Mouse (Mus musculus): ENCODE measurements around the gene Golga2.
"Not testable (repeated sequence)": the region's sequence is repeated elsewhere in the genome, so short reads cannot be mapped to it uniquely, and the experiment has no call there.

The Golga2 gene

DNA sequence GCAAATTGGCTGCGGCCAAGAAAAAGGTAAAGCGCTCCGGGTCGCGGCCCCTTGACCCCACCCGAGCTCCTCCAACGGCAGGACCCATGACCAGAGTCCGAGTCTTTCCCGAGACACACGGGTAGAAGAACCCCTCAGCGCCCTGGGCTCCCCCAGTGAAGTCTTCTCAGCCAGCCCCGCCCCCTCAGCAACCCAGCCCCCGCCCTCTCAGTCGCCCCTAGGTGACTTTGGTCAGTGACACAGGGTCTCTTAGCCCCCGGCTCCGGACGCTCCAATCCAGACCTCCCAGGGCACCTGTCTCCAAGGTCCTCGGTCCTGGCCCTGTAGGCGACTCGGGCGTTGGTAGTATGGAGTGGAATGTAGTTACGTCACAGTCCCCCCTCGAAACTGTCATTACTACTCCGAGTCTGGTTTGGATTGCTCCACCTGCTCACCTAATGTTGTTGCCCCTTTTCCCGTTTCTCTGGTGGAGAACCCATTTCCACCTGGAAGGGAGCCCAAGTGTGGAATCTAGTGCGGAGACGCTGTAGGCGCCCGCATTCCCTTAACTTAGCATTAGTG, 1.3 kb downstream of the Golga2 start:
- DNase-seq (ENCODE audit: low read depth, low spot score): no peak

DNA sequence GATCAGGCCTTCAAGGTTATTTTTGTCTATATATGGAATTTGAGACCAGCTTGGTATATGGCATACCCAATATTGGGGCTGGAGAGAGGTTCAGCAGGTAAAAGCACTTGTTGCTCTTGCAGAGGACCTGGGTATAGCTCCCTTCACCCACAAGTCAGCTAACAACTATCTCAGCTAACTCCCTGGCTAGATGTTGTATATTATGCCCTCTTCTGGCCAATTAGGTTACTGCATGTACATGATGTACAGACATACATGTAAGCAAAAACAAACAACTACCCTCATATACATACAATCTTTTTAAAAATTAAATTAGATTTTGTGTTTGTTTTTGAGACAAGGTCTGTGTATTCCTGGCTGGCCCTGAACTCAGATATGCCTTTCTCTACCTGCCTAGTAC, 2.4 kb downstream of the Golga2 start:
- peak; percentile 79 for DNase-seq (ENCODE audit: low read depth, low spot score)

DNA sequence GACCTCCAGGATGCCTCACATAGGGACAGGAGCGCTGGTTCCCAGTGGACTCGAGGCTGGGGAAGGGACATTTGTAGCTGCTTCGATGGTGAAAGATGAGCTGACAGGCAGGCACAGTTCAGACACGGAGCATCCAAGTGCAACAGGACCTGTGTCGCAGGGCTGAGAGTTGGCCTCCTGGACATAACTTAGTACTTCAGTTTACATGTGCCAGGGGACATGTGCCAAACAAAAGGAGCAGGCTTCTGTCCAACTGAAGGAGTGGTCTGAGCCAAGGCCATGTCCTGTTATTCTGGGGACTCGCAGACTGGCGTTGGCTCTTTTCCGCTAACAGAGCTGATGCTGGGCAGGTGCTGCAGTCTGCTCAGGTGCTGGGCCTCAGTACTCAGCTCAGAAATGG, 7.2 kb downstream of the Golga2 start:
- no peak for DNase-seq (ENCODE audit: low read depth, low spot score)

DNA sequence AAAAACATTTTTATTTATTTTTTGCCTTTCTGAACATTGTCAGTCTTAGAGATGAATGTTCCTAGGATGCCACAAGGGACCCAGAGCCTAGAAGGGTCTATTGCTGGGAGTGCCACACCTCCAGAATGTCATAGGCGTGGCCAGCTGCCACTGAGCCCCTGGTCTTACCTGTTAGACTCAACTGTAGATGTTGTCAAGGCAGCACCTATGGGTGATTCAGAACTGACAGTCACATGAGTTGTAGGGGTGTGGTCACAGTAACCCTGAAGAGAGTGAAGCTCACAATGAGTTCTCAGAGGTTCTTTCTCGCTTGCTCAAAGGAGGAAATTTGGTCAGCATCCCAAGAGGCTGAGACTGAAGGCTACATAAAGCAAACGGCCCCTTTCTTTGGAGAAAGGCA, 8.1 kb downstream of the Golga2 start:
- no peak for DNase-seq (ENCODE audit: low read depth, low spot score)

DNA sequence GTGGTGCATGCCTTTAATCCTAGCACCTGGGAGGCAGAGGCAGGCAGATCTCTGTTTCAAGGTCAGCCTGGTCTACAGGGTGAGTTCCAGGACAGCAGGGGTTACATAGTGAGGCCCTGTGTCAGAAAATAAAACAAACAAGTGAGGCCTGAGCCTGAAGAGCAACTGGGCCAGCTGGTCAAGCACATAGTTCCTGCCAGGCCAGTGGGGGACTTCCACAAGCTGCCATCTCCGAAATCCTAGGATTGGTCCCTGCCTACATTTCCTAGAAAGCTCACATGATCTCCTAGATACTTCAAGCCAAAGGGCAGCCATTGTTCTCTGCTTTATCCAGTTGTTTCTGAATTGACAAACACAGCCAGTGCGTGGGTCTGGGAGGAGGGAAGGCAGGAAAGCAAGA, 8.7 kb downstream of the Golga2 start:
- DNase-seq (ENCODE audit: low read depth, low spot score): not testable (repeated sequence)

DNA sequence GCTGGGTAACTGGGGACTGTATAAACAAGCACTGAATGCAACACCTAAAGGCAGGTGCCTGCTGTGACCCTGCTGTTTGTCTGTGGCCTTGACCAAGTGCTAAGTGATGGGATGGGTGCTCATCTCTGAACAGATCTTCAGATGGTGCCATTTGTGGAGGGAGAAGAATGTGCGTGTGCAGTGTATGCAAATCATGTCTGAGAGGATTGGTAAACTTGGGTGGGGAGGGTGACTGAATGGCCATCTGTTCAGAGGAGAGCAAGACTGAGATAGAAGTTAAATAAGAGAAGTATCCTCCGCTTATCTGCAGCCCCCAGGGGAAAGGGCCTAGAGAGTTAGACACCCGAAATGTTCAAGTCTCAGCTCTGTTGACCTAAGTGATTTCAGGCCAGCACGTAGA, 12.3 kb downstream of the Golga2 start:
- no peak for DNase-seq (ENCODE audit: low read depth, low spot score)

DNA sequence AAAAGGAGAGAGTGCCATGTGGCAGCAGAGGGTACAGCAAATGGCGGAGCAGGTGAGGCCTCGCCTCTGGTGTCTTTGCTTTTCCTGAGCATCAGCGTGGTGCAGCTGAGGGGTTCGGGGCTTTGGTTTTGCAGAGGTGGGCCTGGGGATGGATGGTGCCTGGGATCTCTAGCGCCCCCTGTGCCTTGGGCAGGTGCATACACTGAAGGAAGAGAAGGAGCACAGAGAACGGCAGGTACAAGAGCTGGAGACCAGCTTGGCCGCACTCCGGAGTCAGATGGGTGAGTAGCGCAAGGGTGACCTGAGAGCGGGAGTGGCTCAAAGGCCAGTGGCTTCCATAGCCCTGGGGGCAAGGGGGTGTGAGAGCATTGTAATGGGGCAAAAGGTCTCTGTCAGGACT, 15.8 kb downstream of the Golga2 start:
- DNase-seq (ENCODE audit: low read depth, low spot score): no peak

DNA sequence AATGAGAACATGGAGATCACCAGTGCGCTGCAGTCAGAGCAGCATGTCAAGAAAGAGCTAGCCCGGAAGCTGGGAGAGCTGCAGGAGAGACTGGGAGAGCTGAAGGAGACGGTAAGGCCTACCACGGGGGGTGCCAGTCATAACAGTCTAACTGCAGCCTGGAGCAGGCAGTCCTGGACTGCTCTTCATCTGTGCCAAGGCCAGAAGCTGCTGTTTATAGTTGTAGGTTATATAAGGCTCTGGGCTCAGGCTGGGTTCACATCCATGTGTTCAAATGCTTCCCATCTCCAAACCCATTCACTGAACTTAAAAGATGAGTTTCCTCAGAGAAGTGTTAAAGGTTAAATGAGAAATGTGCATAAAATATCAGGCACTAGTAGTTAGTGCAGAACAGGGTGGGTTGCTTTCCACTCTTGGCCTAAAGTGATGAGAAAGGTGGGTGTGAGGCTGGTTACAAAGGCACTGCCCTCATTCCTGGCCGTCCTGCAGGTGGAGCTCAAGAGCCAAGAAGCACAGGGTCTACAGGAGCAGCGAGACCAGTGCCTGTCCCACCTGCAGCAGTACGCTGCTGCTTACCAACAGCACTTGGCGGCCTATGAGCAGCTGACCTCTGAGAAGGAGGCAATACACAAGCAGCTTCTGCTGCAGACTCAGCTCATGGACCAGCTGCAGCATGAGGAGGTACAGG, 17.1 kb downstream of the Golga2 start:
- peak; percentile 43 for DNase-seq (ENCODE audit: low read depth, low spot score)

DNA sequence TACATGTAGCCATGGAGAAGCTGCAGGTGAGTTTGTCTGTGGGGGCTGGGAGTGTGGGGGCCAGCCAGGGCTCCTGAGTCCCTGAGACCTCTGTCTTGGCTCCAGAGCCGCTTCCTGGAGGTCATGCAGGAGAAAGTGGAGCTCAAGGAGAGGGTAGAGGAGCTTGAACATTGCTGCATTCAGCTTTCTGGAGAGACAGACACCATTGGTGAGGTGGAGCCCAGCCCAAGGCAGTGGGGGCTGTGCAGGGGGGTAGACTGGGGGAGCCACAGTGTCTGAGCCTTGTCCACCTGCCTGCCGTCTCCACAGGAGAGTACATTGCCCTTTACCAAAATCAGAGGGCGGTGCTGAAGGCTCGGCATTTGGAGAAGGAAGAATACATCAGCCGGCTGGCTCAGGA, 18.5 kb downstream of the Golga2 start:
- DNase-seq (ENCODE audit: low read depth, low spot score): no peak

DNA sequence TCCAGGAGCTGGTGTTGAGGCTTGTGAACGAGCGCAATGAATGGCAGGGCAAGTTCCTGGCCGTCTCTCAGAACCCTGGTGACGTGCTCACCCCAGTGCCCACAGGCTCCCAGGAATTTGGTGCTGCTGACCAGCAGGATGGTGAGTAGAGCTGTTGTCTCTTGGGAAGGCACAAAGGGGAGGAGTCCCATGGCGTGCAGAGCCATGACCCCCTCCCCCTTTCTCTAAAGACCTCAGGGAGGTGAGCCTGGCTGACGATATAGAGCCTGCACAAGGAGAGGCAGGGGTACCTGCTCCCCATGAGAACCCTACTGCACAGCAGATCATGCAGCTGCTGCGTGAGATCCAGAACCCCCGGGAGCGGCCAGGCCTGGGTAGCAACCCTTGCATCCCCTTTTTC, 19.0 kb downstream of the Golga2 start:
- DNase-seq (ENCODE audit: low read depth, low spot score): no peak

DNA sequence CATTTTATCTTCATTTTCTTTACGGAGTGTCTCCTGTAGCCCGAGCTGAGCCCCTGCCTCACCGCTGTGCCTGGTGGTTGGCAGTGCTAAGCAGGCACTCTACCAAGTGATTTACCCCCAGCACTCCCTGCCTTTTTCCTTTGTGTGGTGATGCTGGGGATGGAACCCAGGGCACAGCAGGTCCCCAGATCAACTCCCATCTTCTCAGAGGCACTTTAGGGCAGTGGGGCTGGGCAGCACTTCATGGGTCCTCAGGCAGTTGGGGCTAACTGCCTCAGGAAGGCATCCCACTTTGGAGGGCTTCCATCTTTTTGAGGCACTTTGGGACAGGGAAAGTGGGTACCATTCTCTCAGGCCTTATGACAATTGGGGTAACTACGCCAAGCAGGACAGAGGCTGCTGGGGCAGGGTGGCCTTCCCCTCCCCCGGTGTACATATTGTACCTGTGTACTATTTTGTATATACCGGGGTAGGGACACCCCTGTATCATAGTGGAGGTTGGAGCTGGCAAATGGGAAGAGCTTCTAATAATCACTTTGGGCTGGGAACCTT, 20.1 kb downstream of the Golga2 start:
- no peak for DNase-seq (ENCODE audit: low read depth, low spot score)

DNA sequence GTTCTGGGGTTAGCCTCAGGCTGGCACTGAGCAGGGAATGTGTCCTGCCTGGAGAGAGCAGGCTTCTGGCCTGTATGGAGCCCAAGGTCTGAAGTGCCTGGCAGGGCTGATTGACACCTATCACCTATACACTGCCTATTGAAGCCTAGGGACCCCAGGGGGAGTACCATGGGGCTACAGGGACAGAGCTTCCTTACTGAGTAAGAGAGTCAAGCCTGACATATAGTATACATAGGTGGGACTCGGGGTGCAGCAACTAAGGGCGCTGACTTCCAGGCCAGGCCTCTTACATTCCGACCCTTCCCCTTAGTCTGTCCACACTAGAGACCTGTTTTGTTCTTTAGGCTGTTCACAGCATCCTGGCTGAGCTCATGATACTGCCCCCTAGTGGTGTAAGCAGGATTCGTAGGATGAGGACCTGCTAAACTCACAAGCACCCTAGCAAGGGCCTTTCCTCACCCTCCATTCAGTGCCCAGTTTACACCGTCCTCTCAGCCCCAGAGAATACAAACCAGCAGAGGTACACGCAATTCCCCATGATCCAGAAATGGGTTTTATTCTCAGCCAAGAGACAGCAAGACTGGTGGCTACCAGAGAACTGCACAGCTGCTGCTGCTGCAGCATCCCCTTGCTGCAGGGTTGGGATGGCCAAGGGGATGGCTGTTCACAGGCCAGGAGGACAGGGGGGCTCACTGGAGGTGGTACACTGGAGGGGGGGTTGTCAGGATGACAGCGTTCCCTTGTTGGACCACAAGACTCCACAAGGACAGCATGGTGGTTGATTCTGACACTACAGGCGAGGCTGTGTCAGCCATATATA, 21.0 kb downstream of the Golga2 start:
- peak; percentile 65 for DNase-seq (ENCODE audit: low read depth, low spot score)

DNA sequence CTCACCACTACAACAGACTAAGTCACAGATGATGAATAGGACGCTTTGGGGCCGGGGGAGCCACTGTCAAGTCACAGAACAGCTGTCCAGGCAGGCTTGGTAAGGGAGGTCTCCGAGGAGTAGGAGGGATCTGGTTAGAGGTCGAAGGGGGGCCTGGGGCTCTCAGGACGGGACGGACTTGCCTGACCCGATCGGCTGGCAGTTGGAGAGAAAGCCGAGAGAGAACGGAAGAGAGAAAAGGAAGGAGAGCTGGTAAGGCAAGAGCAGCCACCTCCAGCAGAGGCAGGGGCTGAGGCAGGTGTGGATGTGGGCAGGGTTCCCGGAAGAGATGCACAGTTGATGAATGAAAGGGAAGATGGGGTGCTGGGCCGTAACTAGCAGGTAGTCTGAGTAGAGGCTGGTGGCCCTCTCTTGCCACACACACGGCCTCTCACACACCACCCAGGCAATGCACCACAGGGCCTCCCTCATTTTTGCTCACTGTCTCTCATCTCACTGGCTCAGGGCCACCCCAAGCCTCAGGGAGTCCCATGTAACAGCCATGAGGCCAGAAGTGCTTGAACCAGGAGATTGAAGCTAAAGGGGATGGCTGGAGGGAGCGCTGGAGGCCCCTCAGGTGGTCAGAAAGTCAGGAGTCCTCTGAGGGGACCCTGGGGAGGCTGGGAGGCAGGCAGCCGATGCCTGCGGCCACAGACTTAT, 21.8 kb downstream of the Golga2 start:
- no peak for DNase-seq (ENCODE audit: low read depth, low spot score)

DNA sequence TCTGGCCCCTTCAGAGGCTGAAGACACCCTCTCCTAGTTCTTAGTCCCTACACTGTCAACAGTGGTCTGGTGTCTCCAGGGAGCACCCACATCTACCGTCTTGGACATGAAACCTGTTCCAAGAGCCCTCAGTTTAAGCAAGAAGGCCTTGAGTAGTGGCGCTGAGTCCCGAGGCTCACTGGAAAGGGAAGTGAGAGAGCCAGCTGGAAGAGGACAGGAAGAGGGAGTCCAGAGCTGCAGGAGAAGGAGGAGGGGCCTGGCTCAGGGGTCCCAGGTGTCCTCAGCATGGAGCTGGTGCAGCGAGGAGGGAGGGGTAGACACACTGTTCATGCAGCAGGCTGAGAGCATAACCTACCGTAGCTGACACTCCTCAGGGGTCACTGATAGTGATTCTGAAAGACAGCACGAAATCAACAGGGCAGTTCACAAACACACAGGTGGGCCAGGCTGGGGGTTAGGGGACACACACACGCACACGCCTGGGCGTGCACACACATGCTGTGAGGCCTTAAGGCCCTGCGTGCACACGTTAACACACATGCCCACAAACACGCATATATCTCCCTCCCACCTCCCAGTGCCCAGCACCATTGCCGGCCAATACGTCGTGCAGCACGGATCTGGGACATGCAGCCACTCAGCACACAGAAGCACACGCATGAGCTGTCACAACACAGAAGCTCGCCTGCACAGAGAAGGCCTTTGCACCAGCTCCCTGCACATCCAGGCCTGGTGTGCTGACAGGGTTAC, 23.1 kb downstream of the Golga2 start:
- no peak for DNase-seq (ENCODE audit: low read depth, low spot score)

DNA sequence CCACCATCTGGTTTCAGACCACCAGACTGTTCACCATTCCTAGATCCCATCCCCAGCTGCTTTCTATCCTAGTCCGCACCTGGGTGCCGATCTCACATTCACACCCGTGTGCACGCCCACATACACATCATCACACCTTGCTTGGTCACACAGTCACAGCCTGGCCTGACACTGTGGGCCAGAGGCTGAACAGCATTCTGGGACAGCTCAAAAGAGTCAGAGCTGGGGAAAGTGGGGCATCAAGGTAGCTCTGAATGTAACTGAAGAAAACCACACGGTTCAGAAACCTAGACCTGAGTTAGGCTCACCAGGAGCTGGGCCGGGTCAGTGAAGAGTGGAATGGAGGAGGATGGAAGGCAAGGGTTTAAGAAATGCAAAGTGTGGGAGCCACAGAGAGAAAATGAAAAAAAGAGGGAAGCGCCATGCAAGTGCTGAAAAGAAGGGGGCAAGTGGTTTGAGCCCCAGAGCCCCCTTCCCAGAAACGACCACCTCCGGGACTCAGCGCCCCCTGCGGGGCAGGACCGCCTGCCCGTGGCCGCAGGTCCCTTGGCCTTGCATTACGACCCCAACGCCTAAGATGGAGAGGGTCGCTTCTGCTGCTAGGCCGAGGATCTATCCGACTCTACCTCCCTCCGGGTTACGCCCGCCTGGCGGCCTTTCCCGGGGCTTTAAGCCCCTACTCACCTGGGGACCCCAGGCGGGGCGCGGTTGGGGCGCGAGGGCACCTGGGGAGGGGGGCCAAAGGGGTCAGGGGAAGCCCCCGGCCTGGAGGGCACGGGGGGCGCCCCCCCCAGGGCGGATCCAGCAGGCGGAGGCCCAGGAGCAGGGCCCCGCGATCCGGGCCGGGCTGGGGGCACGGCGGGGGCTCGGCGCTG, 24.5 kb downstream of the Golga2 start:
- no peak for DNase-seq (ENCODE audit: low read depth, low spot score)

DNA sequence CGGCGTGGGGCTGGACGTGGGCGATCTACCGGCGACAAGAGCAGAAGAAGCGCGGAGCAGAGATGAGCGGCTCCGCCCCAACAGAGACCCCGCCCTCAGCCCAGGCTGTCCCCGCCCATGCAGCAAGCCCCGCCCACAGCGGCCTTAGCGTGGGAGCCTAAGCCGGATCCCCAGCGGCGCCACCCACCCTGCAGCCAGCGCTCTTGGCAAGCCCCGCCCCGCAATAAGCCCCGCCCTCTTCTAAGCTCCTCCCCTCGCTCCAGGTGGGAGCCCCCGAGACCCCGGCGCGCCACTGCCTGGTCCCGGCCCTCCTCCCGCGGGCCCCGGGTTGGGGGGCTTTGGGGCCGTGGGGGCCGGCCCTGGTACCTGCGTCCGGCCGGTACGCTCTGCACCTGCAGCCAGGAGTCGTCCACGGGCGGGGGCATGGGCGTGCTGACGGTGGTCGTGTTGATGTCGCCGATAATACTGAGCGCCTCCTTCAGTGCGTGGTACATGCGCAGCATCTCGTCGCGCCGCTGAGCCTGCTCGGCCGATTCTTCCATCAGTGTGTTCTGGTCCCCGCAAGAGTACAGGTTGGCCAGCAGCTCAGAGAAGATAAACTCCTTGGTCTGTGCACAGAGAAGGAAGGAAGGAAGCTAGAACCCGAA, 25.3 kb downstream of the Golga2 start:
- peak; percentile 85 for DNase-seq (ENCODE audit: low read depth, low spot score)

DNA sequence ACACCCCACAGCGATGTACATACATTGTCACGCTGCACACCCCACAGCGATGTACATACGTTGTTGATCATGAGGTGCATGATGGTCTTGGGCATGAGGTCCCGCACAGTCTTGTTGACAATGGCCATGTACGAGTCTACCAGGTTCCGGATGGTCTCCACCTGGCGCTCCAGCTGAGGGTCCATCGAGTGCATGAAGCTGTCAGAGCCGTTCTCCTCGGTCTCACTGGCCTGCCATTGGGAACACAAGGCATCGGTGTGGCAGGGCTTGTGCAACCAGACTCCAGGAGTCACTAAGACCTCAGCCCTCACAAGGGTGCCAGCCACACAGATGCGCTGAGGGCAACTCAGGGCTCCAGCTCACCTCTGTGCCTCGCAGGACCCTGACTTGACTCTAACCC, 27.6 kb downstream of the Golga2 start:
- DNase-seq (ENCODE audit: low read depth, low spot score): no peak

DNA sequence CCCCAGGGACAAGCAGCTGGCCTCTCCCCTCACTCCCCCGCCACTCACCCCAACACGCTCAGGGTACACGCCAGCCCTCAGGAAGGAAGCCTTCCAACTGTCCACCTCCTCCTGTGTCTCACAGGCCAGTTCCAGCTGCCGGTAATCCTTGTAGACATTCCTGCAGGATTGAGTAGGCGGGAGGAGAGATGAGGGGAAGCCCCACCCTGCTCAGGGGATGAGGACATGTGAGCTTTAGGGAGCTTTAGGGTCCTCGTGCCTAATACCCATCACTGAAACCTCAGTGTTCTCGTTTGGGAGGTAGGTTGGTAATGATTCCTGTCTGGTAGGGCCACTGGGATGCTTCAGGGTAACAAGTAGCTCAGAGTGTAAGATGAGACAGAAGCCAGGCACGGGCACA, 28.6 kb downstream of the Golga2 start:
- DNase-seq (ENCODE audit: low read depth, low spot score): no peak

DNA sequence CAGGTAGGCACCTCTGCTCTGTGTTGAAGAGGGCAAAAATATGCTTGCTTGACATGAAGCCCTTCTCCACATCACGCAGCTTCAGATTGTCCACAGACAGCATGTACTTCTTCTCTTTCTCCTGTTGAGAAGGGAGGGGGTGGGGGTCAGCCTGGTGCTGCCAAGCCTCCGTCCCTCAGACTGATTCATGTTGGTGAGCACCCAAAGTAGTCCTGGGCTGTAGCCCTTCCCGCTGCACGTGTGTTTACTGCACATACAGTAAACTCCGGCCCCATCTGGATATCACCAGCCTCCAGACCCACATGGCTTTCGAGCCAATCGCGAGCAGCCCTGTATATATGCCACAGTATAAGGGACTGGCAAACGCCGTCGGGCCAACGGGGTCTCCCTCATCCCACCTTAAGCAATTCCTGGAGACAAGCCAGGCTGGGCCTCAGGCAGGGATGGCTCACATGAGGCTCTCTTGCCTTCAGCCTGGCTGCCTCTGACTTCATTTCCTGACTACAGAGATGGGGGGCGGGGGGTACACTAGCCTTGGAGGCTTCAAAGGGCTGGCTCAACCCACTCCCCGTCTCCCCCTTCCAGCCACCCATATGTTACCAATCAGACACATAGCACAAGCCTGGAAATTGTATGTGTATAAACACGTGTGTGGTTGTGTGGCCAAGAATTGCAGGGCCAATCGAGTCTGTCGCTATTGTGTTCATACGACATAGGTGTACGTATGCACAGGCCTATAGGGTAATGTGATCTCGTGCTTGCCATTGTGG, 29.9 kb downstream of the Golga2 start:
- DNase-seq (ENCODE audit: low read depth, low spot score): no peak
